Mouse (Mus musculus) kidney, postnatal 4 days (tissue): ENCODE data around the gene Itih1.

Experiments used
- DNase-seq, 2 experiments: peaks; one replicate each; pipeline ENCODE4 v3.0.0; 2021; ENCODE audit warnings: mixed read lengths in 2 of 2

The Itih1 gene

DNA sequence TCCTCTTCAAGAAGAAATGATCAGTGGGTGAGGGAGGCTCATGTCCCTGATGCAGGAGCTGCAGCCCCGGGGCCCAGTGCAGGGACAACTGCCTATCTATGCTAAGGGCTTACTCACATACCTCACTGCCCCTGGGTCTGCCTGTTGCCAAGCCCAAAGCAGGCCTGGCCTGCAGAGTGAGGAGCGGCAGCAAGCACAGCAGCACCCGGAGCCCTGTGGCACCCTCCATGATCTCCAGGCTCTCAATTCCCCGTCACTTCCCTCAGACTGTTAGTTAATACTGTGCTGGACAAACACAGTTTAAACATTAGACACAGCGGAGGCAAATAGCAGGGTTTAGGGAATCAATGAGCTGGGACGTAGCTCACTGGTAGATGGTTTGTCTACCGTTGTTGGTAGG is at the start of gene Itih1:
TSS of gene Itih1 (minus strand) at position 252 of the 400 bp plus-strand sequence.
- DNase-seq = peak; percentile 10 to 18

GRCm38 (mm10) chr14:30976222-30976621 is 33.1 kb upstream of the Itih1 start:
- peak in 1 of 2 experiments; percentile 15 for DNase-seq

DNA sequence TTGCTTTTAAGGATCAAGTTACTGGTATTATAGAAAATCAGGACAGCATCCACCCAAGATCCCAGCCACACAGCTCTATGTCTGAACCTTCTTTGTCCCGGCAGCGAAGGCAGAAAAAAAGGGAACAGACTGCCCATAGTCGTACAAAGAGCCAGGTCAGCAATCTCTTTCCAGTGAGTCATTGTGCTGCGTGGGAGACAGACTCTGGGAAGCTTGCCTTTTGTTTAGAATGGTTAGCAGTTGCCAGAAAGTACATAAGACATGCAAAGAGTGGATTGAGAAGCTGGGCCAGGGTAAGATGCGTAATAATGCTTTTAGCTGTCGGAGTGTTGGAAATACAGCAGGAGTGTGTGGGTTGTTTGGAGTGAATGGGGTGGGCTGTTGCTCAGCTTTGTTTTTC is 31.1 kb upstream of the Itih1 start:
- peak; percentile 26 to 52 for DNase-seq

- DNase-seq = no peak
Measured at GRCm38 (mm10) chr14:30960366-30960765, 17.3 kb upstream of the Itih1 start.

DNA sequence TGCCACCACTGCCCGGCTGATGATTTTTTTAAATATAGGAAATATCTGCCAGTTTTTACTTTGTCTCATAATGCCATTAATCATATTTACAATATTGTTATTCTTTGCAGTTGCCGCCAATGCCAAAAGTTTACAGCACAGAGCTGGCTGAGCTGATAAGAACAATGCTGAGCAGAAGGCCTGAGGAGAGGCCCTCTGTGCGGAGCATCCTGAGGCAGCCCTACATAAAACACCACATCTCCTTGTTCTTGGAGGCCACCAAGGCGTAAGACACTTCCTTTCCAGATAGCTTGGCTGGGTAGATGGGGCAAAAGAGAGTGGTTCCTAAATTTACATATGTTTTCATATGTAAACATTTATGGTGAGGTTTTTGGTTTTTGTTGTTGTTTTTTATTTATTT is 15.9 kb upstream of the Itih1 start:
- no peak for DNase-seq

DNA sequence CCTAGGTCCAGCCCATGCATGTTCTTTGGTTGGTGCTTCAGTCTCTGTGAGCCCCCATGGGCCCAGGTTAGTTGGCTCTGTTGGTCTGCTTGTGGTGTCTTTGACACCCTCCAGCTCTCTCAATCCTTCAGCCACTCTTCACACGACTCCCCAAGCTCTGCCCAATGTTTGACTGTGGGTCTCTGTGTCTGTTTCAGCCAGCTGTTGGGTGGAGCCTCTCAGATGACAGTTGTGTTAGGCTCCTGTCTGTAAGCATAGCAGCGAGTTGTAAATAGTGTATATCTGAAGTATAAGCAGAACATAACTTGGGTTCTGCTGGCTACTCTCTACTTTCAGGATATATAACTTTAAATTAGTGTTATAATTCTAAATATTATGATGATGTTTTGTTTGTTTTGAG is 15.4 kb upstream of the Itih1 start:
- DNase-seq = no peak

DNA sequence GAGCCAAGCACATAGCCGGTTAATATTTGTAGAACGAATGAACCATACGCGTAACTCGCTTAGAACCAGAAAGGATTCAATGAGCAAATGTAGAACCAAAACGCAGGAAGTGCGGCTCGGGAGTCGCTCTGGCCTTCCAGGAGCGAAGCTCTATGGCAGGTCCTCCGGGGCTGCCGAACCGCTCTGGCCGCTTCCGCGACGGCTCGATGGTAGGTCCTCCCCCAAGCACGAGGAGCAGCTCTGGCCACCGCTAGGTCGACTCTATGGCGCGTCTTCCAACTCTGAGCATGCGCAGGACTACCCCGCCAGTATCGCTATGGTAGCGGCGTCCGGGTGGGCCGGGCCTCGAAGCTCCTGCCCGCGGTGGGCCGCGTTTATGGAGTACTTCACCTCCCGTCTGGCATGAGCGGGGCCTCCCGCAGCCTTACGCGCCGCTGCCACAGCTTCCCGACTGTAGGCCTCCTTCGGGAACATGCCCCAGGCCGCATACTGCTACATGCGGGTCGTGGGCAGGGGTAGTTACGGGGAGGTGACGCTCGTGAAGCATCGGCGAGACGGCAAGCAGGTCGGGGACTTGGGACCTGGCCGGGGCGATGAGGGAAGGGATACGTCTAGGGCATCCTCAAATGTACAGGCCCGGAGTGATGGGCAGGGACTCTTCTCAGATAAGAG is 8.2 kb upstream of the Itih1 start, which contains the start of gene Nek4:
TSS of gene Nek4 (plus strand) at position 224 of the 672 bp plus-strand sequence.
- DNase-seq = peak; percentile 96 to 97

DNA sequence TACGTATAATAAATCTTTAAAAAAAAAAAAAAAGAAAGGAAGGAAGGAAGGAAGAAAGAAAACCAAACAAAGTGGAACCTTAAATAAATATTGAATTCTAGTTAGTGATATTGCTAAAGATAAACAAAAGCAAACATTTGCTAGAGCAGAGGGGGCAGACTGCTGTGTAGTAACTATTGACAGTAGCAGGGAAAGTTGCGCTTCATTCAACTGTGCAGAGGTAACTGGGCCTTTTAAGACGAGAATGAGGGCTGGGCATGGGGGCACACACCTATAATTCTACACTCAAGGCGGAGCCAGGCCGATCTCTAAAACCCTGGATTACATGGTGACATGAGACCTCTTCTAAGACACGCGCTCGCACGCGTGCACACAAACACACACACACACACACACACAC is 6.9 kb upstream of the Itih1 start:
- no peak for DNase-seq

- no peak for DNase-seq
Measured at GRCm38 (mm10) chr14:30944745-30945144, 1.7 kb upstream of the Itih1 start.

- DNase-seq = peak; percentile 83 to 84
Measured at GRCm38 (mm10) chr14:30943860-30944674, 978 bp upstream of the Itih1 start.

- DNase-seq = no peak
Measured at GRCm38 (mm10) chr14:30942254-30942653, 835 bp downstream of the Itih1 start.

DNA sequence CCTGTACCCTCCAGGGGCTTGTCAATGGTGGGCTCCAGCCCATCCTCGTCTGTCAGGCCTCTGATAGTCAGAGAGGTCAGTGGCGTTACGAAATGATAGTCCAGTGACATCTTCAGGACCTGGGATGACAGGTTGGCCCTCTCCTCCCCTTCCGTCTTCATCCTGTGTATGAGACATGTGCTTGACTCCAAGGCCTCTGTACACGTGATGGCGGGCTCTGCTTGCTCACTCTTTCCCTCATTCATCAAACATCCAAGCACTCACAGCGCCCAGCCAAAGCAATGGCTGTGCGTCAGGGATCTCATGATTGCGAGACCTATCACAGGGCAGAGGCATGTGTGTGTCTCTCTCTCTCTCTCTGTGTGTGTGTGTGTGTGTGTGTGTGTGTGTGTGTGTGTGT is 9.7 kb downstream of the Itih1 start:
- DNase-seq = no peak

DNA sequence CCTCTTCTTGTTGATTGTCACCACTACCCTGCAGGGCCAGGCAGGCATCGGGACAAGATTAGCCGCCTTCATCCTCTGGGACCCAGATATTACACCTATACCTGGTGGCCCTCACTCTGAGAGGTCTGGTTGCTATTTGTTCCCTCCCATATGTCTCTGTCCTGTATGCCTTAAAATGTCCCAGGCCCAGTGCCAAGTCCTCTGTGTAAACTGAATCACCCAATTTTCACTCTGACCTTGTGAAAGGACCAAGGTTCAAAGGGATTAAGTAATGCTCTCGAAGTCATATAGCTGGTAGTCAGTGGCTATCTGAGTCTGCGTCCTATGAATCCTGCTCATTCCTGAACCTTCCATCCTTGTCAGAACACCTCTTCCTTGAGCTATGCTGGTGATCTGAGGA is 12.7 kb downstream of the Itih1 start:
- DNase-seq = no peak

DNA sequence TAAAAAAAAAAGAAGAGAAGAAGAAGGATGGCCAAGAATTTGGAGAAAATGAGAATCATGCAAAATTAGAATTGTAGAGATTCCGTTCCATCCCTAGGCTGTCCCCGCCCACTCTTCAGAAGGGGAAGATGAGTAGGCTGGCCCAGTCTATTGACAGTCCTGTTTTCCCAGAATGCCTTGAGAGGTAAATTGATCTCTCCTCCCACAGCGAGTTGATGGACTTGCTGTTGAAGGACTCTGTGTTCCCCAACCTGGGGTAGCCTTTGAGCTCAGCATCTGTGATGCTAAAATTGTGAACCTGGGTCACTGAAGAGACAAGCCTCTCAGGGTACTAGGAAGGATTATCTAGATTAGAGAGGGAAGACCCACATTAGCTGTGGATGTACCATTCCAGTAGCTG is 17.6 kb downstream of the Itih1 start:
- DNase-seq = no peak

GRCm38 (mm10) chr14:30923375-30924105 is 19.5 kb downstream of the Itih1 start, which contains the start of gene Itih3:
Itih3 (minus strand) TSS chr14:30923760.
- DNase-seq = peak in 1 of 2 experiments; percentile 5

GRCm38 (mm10) chr14:30922053-30922670 is 20.9 kb downstream of the Itih1 start:
- no peak for DNase-seq

DNA sequence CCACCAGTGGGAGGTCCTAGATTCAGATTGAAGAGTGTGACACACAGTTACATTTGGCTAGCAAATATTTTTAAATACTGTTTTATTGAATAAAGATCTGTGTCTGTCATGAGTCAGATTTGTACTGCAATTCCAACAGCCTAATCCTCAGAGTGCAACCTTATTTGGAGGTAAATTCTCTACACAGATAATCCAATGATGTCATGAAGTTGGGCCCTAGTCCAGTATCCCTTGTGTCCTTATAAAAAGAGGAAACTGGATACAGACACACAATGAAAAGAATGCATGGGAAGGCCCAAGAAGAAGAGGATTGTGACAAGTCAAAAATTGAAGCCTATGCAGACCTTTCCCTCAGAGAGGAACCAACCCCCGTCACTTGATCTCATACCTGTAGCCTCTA is 26.6 kb downstream of the Itih1 start:
- DNase-seq = no peak

DNA sequence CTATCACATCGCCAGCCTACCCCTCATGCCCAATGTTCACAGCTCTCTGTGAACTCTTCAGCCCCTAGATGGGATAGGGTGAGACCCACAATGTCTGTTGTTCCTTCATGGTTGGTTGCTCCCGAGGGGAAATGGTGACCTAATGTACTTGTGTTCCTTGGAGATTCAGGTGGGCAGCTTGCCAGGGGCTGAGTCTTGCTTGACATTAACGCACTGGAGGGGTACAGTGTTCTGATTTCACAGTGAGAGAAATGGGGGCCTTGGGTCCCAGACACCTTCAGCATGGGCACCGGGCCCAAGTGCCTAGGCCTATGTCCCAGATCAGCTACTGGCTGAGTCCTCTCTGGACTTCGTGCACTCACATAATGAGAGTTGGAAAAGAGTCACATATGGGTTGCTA is 29.7 kb downstream of the Itih1 start:
- peak; percentile 49 to 66 for DNase-seq

GRCm38 (mm10) chr14:30912641-30913040 is 30.4 kb downstream of the Itih1 start:
- peak in 1 of 2 experiments; percentile 26 for DNase-seq

DNA sequence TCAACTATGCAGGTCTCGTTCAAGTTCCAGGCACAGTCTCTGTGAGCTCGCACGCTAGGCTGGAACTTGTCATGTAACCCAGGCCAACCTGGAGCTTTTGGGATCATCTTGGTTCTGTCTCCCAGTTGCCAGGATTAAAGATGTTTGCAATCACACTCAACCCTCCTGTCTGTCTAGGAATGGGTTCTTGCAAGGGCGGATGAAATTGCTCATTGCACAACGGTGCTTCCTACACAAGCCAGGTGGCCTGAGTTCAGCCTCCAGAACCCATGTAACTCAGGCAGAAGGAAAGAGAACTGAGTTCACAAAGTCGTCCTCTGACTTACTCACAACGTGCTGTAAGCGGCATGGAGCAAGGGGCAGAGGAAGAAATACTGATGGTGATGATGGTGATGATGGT is 31.9 kb downstream of the Itih1 start:
- DNase-seq = no peak

GRCm38 (mm10) chr14:30907814-30908265 is 35.2 kb downstream of the Itih1 start:
- DNase-seq = no peak

DNA sequence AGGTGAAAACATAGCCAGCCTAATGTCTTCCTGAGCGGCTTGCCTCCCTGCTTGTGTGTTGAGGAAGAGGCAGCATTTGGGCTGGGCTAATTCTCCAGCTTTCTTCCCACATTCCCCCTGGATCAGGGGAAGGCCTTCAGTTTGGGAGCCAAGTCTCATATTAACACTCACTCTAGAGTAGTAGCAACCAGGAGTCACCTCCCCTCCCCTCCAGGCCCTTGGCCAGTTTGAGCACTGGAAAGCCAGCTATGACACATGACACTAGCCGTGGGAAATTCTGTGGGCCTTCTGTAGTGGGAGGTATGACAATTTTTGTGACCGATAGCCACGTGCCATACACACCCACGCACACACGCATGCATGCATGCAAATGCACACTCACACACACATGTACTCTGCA is 37.1 kb downstream of the Itih1 start:
- no peak for DNase-seq

GRCm38 (mm10) chr14:30904307-30904706 is 38.8 kb downstream of the Itih1 start:
- DNase-seq = no peak
